Mouse (Mus musculus) hindbrain, embryonic 15.5 days (tissue): ENCODE data around the gene Lrrn4cl. TPM values are rescaled to one million over a fixed set of nuclear protein-coding genes. Genes with fewer than 3 reads are reported as not detected.

Source experiments
- microRNA-seq: library from miRNA; unstranded; fragments of <30 nt; microRNA quantifications from one replicate; pipeline ENCODE4, GENCODE M21; 2016
- polyA plus RNA-seq: library from polyadenylated mRNA; unstranded; fragments of >200 nt; fragmentation: Nextera tagmentation; extraction: Ambion mirVana; gene quantifications from 2 replicates; pipeline ENCODE4 v1.2.1, GENCODE M21; 2015

Gene Lrrn4cl
- polyA plus RNA-seq, 1 experiment from 2014 or later, result 0.61 TPM

Small RNA genes lying within 50 kb of the gene (microRNA-seq; reads per million reads assigned to microRNA genes)
- gene Mir5136, result not detected

Other genes starting within 250 kb of the Lrrn4cl start
- gene Slc22a6, start 232.7 kb upstream of the Lrrn4cl start, polyA plus RNA-seq, result 9.6 and 11.9 TPM in 2 replicates
- 0.54 and 0.67 TPM in 2 replicates for gene Chrm1, start 187.0 kb upstream of the Lrrn4cl start, polyA plus RNA-seq
- 170 and 175 TPM in 2 replicates for gene Slc3a2, start 127.4 kb upstream of the Lrrn4cl start, polyA plus RNA-seq
- gene Wdr74, start 114.9 kb upstream of the Lrrn4cl start, polyA plus RNA-seq, result 91.9 and 96.1 TPM in 2 replicates
- gene 1700092M07Rik, start 110.0 kb upstream of the Lrrn4cl start, polyA plus RNA-seq, result 1.3 and 1.7 TPM in 2 replicates
- gene Stx5a, start 109.4 kb upstream of the Lrrn4cl start, polyA plus RNA-seq, result 113 and 122 TPM in 2 replicates
- 142 and 145 TPM in 2 replicates for gene Nxf1, start 93.7 kb upstream of the Lrrn4cl start, polyA plus RNA-seq
- 213 and 214 TPM in 2 replicates for gene Tmem223, start 79.8 kb upstream of the Lrrn4cl start, polyA plus RNA-seq
- 31.6 and 33.1 TPM in 2 replicates for gene Tmem179b, start 76.3 kb upstream of the Lrrn4cl start, polyA plus RNA-seq
- 30.5 and 32.8 TPM in 2 replicates for gene Taf6l, start 64.4 kb upstream of the Lrrn4cl start, polyA plus RNA-seq
- gene Polr2g, start 52.2 kb upstream of the Lrrn4cl start, polyA plus RNA-seq, result 133 and 144 TPM in 2 replicates
- 7.8 and 8.6 TPM in 2 replicates for gene Zbtb3, start 48.2 kb upstream of the Lrrn4cl start, polyA plus RNA-seq
- gene Ttc9c, start 31.4 kb upstream of the Lrrn4cl start, polyA plus RNA-seq, result 56.8 and 58.6 TPM in 2 replicates
- 5.4 and 6.5 TPM in 2 replicates for gene Hnrnpul2, start 30.8 kb upstream of the Lrrn4cl start, polyA plus RNA-seq
- not detected in 2 replicates for gene AC129217.1, start 21.0 kb upstream of the Lrrn4cl start, polyA plus RNA-seq
- gene Bscl2, start 13.3 kb upstream of the Lrrn4cl start, polyA plus RNA-seq, result 101 and 104 TPM in 2 replicates
- 450 and 460 TPM in 2 replicates for gene Gng3, start 11.6 kb upstream of the Lrrn4cl start, polyA plus RNA-seq
- 141 and 145 TPM in 2 replicates for gene Ubxn1, start 20.7 kb downstream of the Lrrn4cl start, polyA plus RNA-seq
- gene Uqcc3, start 30.2 kb downstream of the Lrrn4cl start, polyA plus RNA-seq, result 60.2 and 61.5 TPM in 2 replicates
- 43.0 and 45.2 TPM in 2 replicates for gene Lbhd1, start 33.0 kb downstream of the Lrrn4cl start, polyA plus RNA-seq
- not detected in 2 replicates for gene Gm49403, start 33.2 kb downstream of the Lrrn4cl start, polyA plus RNA-seq
- gene 1810009A15Rik, start 38.1 kb downstream of the Lrrn4cl start, polyA plus RNA-seq, result 45.3 and 51.6 TPM in 2 replicates
- not detected in 2 replicates for gene Gm49416, start 38.2 kb downstream of the Lrrn4cl start, polyA plus RNA-seq
- gene Ints5, start 42.2 kb downstream of the Lrrn4cl start, polyA plus RNA-seq, result 33.0 and 35.3 TPM in 2 replicates
- 83.0 and 84.9 TPM in 2 replicates for gene Ganab, start 47.3 kb downstream of the Lrrn4cl start, polyA plus RNA-seq
- gene B3gat3, start 69.6 kb downstream of the Lrrn4cl start, polyA plus RNA-seq, result 94.3 and 98.1 TPM in 2 replicates
- 2.7 and 3.1 TPM in 2 replicates for gene Rom1, start 78.6 kb downstream of the Lrrn4cl start, polyA plus RNA-seq
- gene Eml3, start 78.8 kb downstream of the Lrrn4cl start, polyA plus RNA-seq, result 9.9 and 12.8 TPM in 2 replicates
- 103 and 109 TPM in 2 replicates for gene Mta2, start 91.1 kb downstream of the Lrrn4cl start, polyA plus RNA-seq
- 24.9 and 25.4 TPM in 2 replicates for gene Tut1, start 103.1 kb downstream of the Lrrn4cl start, polyA plus RNA-seq
- 289 TPM in 2 replicates for gene Eef1g, start 116.3 kb downstream of the Lrrn4cl start, polyA plus RNA-seq
- 4.6 TPM in 2 replicates for gene Ahnak, start 138.5 kb downstream of the Lrrn4cl start, polyA plus RNA-seq
- gene Scgb1a1, start 237.2 kb downstream of the Lrrn4cl start, polyA plus RNA-seq, result not detected in 2 replicates